ENCODE assay signal across 15 mouse cellular contexts in genomic region chr10:8729387-8730337, GRCm38 (mm10).
DNase-seq lines count a peak whose midpoint lies in the region; ATAC-seq and TF ChIP-seq lines count a peak whose summit lies in the region.
"Had no signal": no experiment of that assay in that cellular context is flagged by ENCODE, and none has a peak within 500 bp of the region (broad histone marks: within the 10 kb centered on the region; RNA-seq: fewer than 3 reads in every experiment).

No protein-coding gene starts in this region.

- no peak overlapping the region for H3K4me3 ChIP-seq in gastrocnemius, adult 2 months
- no peak overlapping the region for H3K4me3 ChIP-seq in hindbrain, postnatal 0 days (ENCODE audit: low read length)
- H3K4me3 ChIP-seq in hindbrain, embryonic 11.5 days (ENCODE audit: low read depth, low read length) = no peak overlapping the region
- H3K4me3 ChIP-seq: intestine, embryonic 15.5 days; kidney, embryonic 15.5 days; liver, embryonic 13.5 days; lung, embryonic 15.5 days; neural tube, embryonic 12.5 days had no signal

- H3K27me3 ChIP-seq in hindbrain, postnatal 0 days (ENCODE audit: insufficient read depth, low read length) = no peaks in the 10 kb centered on the region
- no peaks in the 10 kb centered on the region for H3K27me3 ChIP-seq in hindbrain, embryonic 11.5 days (ENCODE audit: control insufficient read depth, insufficient read depth, low read length)
- H3K27me3 ChIP-seq: intestine, embryonic 15.5 days; kidney, embryonic 15.5 days; liver, embryonic 13.5 days; lung, embryonic 15.5 days; neural tube, embryonic 12.5 days had no signal

- peaks cover 26% of the 10 kb centered on the region; the same call in 1 of the 2 replicates for H3K36me3 ChIP-seq in hindbrain, postnatal 0 days (ENCODE audit: insufficient read depth, low read length)
- H3K36me3 ChIP-seq in hindbrain, embryonic 11.5 days (ENCODE audit: control insufficient read depth, insufficient read depth, low read length) = peaks cover 8% of the 10 kb centered on the region; the same call in 1 of the 2 replicates

- no peaks in the 10 kb centered on the region for H3K9me3 ChIP-seq in hindbrain, postnatal 0 days (ENCODE audit: low read length)
- no peaks in the 10 kb centered on the region for H3K9me3 ChIP-seq in hindbrain, embryonic 11.5 days (ENCODE audit: control insufficient read depth, low read length)
- H3K9me3 ChIP-seq: intestine, embryonic 15.5 days; kidney, embryonic 15.5 days; liver, embryonic 13.5 days; lung, embryonic 15.5 days; neural tube, embryonic 12.5 days had no signal

- WGBS in hindbrain, postnatal 0 days = 64% methylated on average over 34 of the region's 34 CpGs
- WGBS in hindbrain, embryonic 11.5 days = 95% methylated on average over 34 of the region's 34 CpGs

- H3K4me1 ChIP-seq in hindbrain, postnatal 0 days (ENCODE audit: insufficient read depth, low read length) = no peaks in the 10 kb centered on the region
- no peaks in the 10 kb centered on the region for H3K4me1 ChIP-seq in hindbrain, embryonic 11.5 days (replicated peaks; ENCODE audit: control insufficient read depth, insufficient read depth, low read length)
- H3K4me1 ChIP-seq: intestine, embryonic 15.5 days; kidney, embryonic 15.5 days; liver, embryonic 13.5 days; lung, embryonic 15.5 days; neural tube, embryonic 12.5 days had no signal

- intact Hi-C loops in gastrocnemius, adult 2 months (cut with DNase I) = no loop called here

- no peak for TF ChIP-seq CTCF in gastrocnemius, adult 2 months (IDR thresholded peaks at IDR 0.05)
- no peak for TF ChIP-seq CTCF in hindbrain, postnatal 0 days (IDR thresholded peaks at IDR 0.05; ENCODE audit: low read depth)

- H3K9ac ChIP-seq in hindbrain, postnatal 0 days (replicated peaks; ENCODE audit: low read length) = no peak overlapping the region
- H3K9ac ChIP-seq in hindbrain, embryonic 11.5 days (ENCODE audit: low read depth, low read length) = no peak overlapping the region
- H3K9ac ChIP-seq: intestine, embryonic 15.5 days; kidney, embryonic 15.5 days; liver, embryonic 13.5 days; lung, embryonic 15.5 days; neural tube, embryonic 12.5 days had no signal

- no peak overlapping the region for H3K27ac ChIP-seq in gastrocnemius, adult 2 months
- H3K27ac ChIP-seq in hindbrain, postnatal 0 days = peak overlapping the region; percentile 26; the same call in 1 of the 2 replicates
- H3K27ac ChIP-seq in hindbrain, embryonic 11.5 days (ENCODE audit: low read depth, low read length) = no peak overlapping the region
- H3K27ac ChIP-seq: intestine, embryonic 15.5 days; kidney, embryonic 15.5 days; liver, embryonic 13.5 days; lung, embryonic 15.5 days; macrophage; neural tube, embryonic 12.5 days had no signal

- ATAC-seq in cerebellum, adult (ENCODE audit: insufficient number of reproducible peaks, low FRiP score, low TSS enrichment) = peak; percentile 42; the same call in 1 of the 2 replicates
- peak; percentile 67 for ATAC-seq in hindbrain, postnatal 0 days
- ATAC-seq in hindbrain, embryonic 11.5 days (ENCODE audit: low FRiP score) = no peak
- ATAC-seq: intestine, embryonic 15.5 days had no signal

- DNase-seq in cerebellum, adult 9-11 months = no peak
- DNase-seq in gastrocnemius, adult 2 months = peak; percentile 38
- no peak for DNase-seq in gastrocnemius, postnatal 10 days
- DNase-seq in hindbrain, postnatal 0 days (ENCODE audit: low spot score) = peak; percentile 48
- no peak for DNase-seq in hindbrain, embryonic 11.5 days (ENCODE audit: low spot score)
- peak; percentile 40 for DNase-seq in heart, postnatal 4 days
- DNase-seq in spleen, postnatal 10 days (ENCODE audit: low spot score in 2 of 2) = no peak
- DNase-seq: liver, embryonic 13.5 days; thymus, postnatal 25 days had no signal

- H3K4me2 ChIP-seq in hindbrain, postnatal 0 days (ENCODE audit: low read depth, low read length) = no peak overlapping the region
- no peak overlapping the region for H3K4me2 ChIP-seq in hindbrain, embryonic 11.5 days (replicated peaks; ENCODE audit: low read depth, low read length)
- H3K4me2 ChIP-seq: intestine, embryonic 15.5 days; kidney, embryonic 15.5 days; liver, embryonic 13.5 days; lung, embryonic 15.5 days; neural tube, embryonic 12.5 days had no signal

Comparison
In these comparisons a context has a peak if more than half of its experiments do, and no peak if none do; other contexts are left out.
1. DNase-seq: peak in gastrocnemius, adult 2 months (single experiment), hindbrain, postnatal 0 days (single experiment) and heart, postnatal 4 days (single experiment); none in cerebellum, adult 9-11 months (single experiment), gastrocnemius, postnatal 10 days (single experiment), hindbrain, embryonic 11.5 days (single experiment) and spleen, postnatal 10 days (0 of 2).